Mouse (Mus musculus) left cerebral cortex, postnatal 4 days (tissue): ENCODE measurements around the gene Nuf2. TPM values are rescaled to one million over a fixed set of nuclear protein-coding genes. Genes with fewer than 3 reads are reported as not detected.

ENCODE experiments used
- DNase-seq: peaks from one replicate; pipeline ENCODE4 v3.0.0-alpha.2; 2022
- intact Hi-C: fragments of 180-260 bp; cut with DNase I; formaldehyde crosslinking; loops from one replicate; pipeline ENCODE4 v1.15.1; 2025
- total RNA-seq, 2 experiments: library from RNA; stranded (reverse); gene quantifications; 2 replicates each; pipeline ENCODE4 v1.2.3; 2021

Nuf2 gene
- total RNA-seq, 2 experiments from 2014 or later: 9.0 to 9.2 TPM

GRCm38 (mm10) chr1:169482596-169483335 lies 48.5 kb downstream of the Nuf2 start:
- intact Hi-C loops: no loop called here

GRCm38 (mm10) chr1:169471185-169471584 lies 60.1 kb downstream of the Nuf2 start:
- peak; percentile 55 for DNase-seq
- intact Hi-C loops: no loop called here

More at GRCm38 (mm10) chr1:169482596-169483335, 48.5 kb downstream of the Nuf2 start:
- DNase-seq: no peak

- intact Hi-C loops: loop anchor here (10.0 kb wide), 2 partner anchors 1253 to 1373 kb away; no protein-coding TSS in a partner anchor
- peak; percentile 56 for DNase-seq
Measured at GRCm38 (mm10) chr1:169467791-169468190, 63.5 kb downstream of the Nuf2 start.

- intact Hi-C loops: loop anchor here (10.0 kb wide), 2 partner anchors 1248 to 1368 kb away; no protein-coding TSS in a partner anchor
Measured at GRCm38 (mm10) chr1:169462386-169463115, 68.7 kb downstream of the Nuf2 start.

GRCm38 (mm10) chr1:169459071-169459782 lies 72.0 kb downstream of the Nuf2 start:
- intact Hi-C loops: loop anchor here (5.0 to 10.0 kb wide), 3 partner anchors 94 to 1517 kb away; no protein-coding TSS in a partner anchor
- DNase-seq: peak; percentile 68

More at GRCm38 (mm10) chr1:169462386-169463115, 68.7 kb downstream of the Nuf2 start:
- peak; percentile 93 for DNase-seq

Other genes starting within 250 kb of the Nuf2 start
- gene Rgs5, start 124.0 kb upstream of the Nuf2 start, total RNA-seq: 10 to 100 TPM; 71.2 to 77.0 TPM
- 10 to 100 TPM; 88.6 to 95.3 TPM for gene Rgs4, start 216.2 kb upstream of the Nuf2 start, total RNA-seq